Mouse (Mus musculus) midbrain, embryonic 11.5 days (tissue): ENCODE data around the gene Gm7073. TPM values are rescaled to one million over a fixed set of nuclear protein-coding genes. Genes with fewer than 3 reads are reported as not detected.

Experiments used
- ATAC-seq: fragments of 200-750 bp; cut with Nextera tagmentation; 2 replicates; pipeline ENCODE4 v1.8.0; 2017; ENCODE audit warnings: moderate TSS enrichment, moderate library complexity; ENCODE audit not compliant: low FRiP score
- DNase-seq: peaks from one replicate; pipeline ENCODE4 v3.0.0; 2015; ENCODE audit warnings: low spot score; ENCODE audit errors: missing footprints
- H3K27ac ChIP-seq: fragments of 300-500 bp; sonication (generic); 2 replicates; pipeline ENCODE4 v1.5.1; 2014; ENCODE audit warnings: low read depth, low read length
- H3K27me3 ChIP-seq: fragments of 300-500 bp; sonication (generic); 2 replicates; pipeline ENCODE4 v1.6.1; 2014; ENCODE audit warnings: mild to moderate bottlenecking, low read length, moderate library complexity, mixed read lengths; ENCODE audit not compliant: control insufficient read depth, insufficient read depth
- H3K36me3 ChIP-seq: fragments of 300-500 bp; sonication (generic); 2 replicates; pipeline ENCODE4 v1.6.1; 2014; ENCODE audit warnings: mild to moderate bottlenecking, low read length, moderate library complexity, mixed read lengths; ENCODE audit not compliant: control insufficient read depth, insufficient read depth
- H3K4me1 ChIP-seq: fragments of 300-500 bp; sonication (generic); 2 replicates; pipeline ENCODE4 v1.6.1; 2014; ENCODE audit warnings: low read length; ENCODE audit not compliant: control insufficient read depth, insufficient read depth
- H3K4me2 ChIP-seq: fragments of 300-500 bp; sonication (generic); 2 replicates; pipeline ENCODE4 v1.6.1; 2014; ENCODE audit warnings: mild to moderate bottlenecking, moderate library complexity
- H3K4me3 ChIP-seq: fragments of 300-500 bp; sonication (generic); 2 replicates; pipeline ENCODE4 v1.5.1; 2014; ENCODE audit warnings: low read depth, low read length
- H3K9ac ChIP-seq: fragments of 300-500 bp; sonication (generic); 2 replicates; pipeline ENCODE4 v1.6.1; 2014; ENCODE audit warnings: low read length
- H3K9me3 ChIP-seq: fragments of 300-500 bp; sonication (generic); 2 replicates; pipeline ENCODE4 v1.6.1; 2016; ENCODE audit warnings: low read length; ENCODE audit not compliant: control insufficient read depth
- WGBS: fragments of 180-500 bp; shearing (Covaris S2); extraction: QIAGEN DNeasy Blood & Tissue Kit; methylation state at CpG from one replicate; pipeline ENCODE4 v1.1.7; 2014; 5-methylcytosine and 5-hydroxymethylcytosine counted together
- polyA plus RNA-seq: library from polyadenylated mRNA; unstranded; fragments of >200 nt; fragmentation: Nextera tagmentation; extraction: Ambion mirVana; gene quantifications from 2 replicates; pipeline ENCODE4 v1.2.1, GENCODE M21; 2014

The Gm7073 gene
- polyA plus RNA-seq, 1 experiment from 2014 or later, result not detected

GRCm38 (mm10) chrX:60542901-60543300 is 3.9 kb upstream of the Gm7073 start:
- Histone ChIP-seq H3K27me3 (no peaks in the 10 kb centered on the region), H3K27ac (no peak overlapping the region), H3K9me3 (no peaks in the 10 kb centered on the region), H3K9ac (no peak overlapping the region), H3K4me3 (no peak overlapping the region), H3K4me2 (no peak overlapping the region), H3K36me3 (no peaks in the 10 kb centered on the region), H3K4me1 (peaks cover 4% of the 10 kb centered on the region)
- no peak for ATAC-seq
- no peak for DNase-seq
- WGBS, result 39% methylated on average over 1 of the region's 1 CpGs

GRCm38 (mm10) chrX:60503995-60504394 is 35.1 kb downstream of the Gm7073 start:
- Histone ChIP-seq H3K4me1 (no peaks in the 10 kb centered on the region), H3K4me3 (no peak overlapping the region), H3K4me2 (no peak overlapping the region), H3K36me3 (no peaks in the 10 kb centered on the region), H3K9me3 (no peaks in the 10 kb centered on the region), H3K27me3 (no peaks in the 10 kb centered on the region), H3K9ac (no peak overlapping the region), H3K27ac (no peak overlapping the region)
- ATAC-seq, result peak; percentile 85
- DNase-seq, result peak; percentile 82

GRCm38 (mm10) chrX:60497750-60498149 is 41.3 kb downstream of the Gm7073 start:
- 29% methylated on average over 1 of the region's 1 CpGs for WGBS
- Histone ChIP-seq H3K4me3 (no peak overlapping the region), H3K36me3 (no peaks in the 10 kb centered on the region), H3K9me3 (no peaks in the 10 kb centered on the region), H3K27me3 (no peaks in the 10 kb centered on the region), H3K9ac (no peak overlapping the region), H3K4me1 (no peaks in the 10 kb centered on the region), H3K27ac (no peak overlapping the region), H3K4me2 (no peak overlapping the region)
- ATAC-seq (0 out of 2 replicates have a peak, but pooled peaks have one; percentile 70), DNase-seq (no peak)

GRCm38 (mm10) chrX:60495308-60495707 is 43.7 kb downstream of the Gm7073 start:
- Histone ChIP-seq H3K4me1 (no peaks in the 10 kb centered on the region), H3K4me2 (no peak overlapping the region), H3K27me3 (no peaks in the 10 kb centered on the region), H3K9ac (no peak overlapping the region), H3K27ac (no peak overlapping the region), H3K4me3 (no peak overlapping the region), H3K36me3 (no peaks in the 10 kb centered on the region), H3K9me3 (no peaks in the 10 kb centered on the region)
- ATAC-seq, result no peak
- no peak for DNase-seq

DNA sequence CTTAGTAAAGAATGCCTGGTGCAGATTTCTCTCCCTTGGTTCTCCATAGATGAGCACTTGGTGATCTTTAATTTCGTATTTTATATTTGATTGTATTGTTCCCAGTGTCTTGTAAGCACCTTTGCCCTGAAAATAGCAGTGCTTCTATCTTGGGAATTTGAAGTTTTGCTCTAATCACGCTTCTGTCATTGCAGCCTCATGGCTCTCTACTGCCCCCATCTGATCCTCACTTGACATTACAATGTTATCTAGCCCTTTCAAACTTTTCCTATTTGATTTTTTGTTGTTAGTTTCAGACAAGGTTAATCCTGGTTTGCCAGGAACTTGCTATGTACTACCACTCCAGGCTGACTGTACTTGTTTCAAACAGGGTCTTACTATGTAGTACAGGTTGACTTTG is 75.3 kb downstream of the Gm7073 start:
- 5% methylated on average over 2 of the region's 2 CpGs for WGBS
- H3K27ac ChIP-seq, result no peak overlapping the region
- no peak for ATAC-seq
- no peaks in the 10 kb centered on the region; the same call in 1 of the 2 replicates for H3K9me3 ChIP-seq
- DNase-seq, result peak; percentile 84
- H3K4me2 ChIP-seq, result no peak overlapping the region
- H3K9ac ChIP-seq, result no peak overlapping the region
- H3K36me3 ChIP-seq, result no peaks in the 10 kb centered on the region
- no peaks in the 10 kb centered on the region for H3K27me3 ChIP-seq
- H3K4me1 ChIP-seq, result no peaks in the 10 kb centered on the region
- no peak overlapping the region for H3K4me3 ChIP-seq

DNA sequence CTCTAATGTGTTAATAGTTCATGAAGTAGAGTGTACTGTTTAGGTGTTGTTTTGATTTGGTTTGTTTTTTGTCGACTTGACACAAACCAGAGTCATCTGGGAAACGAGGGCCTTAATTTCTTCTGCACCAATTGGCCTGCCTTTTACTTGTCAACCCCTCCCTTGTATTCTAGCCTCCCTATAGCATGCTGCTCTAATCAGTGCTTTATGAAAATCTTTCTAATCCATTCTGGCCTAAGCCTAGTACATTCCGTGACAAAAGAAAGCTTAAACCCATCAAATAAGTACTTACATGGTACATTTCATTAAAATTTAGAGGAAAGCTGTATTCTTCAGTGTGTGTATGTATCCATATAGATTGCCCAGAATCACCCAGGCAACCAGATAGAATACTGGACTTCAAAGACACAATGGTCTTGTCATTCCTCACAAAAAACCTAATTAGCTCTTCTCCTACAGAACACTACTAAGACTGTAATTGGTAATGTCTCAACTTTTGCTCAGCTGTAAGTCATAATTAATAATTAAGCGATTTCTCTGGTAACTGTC is 124.4 kb downstream of the Gm7073 start:
- 57% methylated on average over 4 of the region's 4 CpGs for WGBS
- no peaks in the 10 kb centered on the region for H3K27me3 ChIP-seq
- no peak overlapping the region for H3K4me3 ChIP-seq
- DNase-seq (no peak), ATAC-seq (no peak)
- no peak overlapping the region for H3K27ac ChIP-seq
- H3K4me1 ChIP-seq, result no peaks in the 10 kb centered on the region
- no peaks in the 10 kb centered on the region for H3K36me3 ChIP-seq
- no peaks in the 10 kb centered on the region for H3K9me3 ChIP-seq
- H3K4me2 ChIP-seq, result no peak overlapping the region
- H3K9ac ChIP-seq, result no peak overlapping the region

- H3K4me3 ChIP-seq, result no peak overlapping the region
- H3K4me2 ChIP-seq, result no peak overlapping the region
- no peaks in the 10 kb centered on the region for H3K9me3 ChIP-seq
- ATAC-seq (no peak), DNase-seq (no peak)
- 0 out of 2 replicates have a peak, but pooled peaks cover 5% of the 10 kb centered on the region for H3K4me1 ChIP-seq
- WGBS, result 45% methylated on average over 4 of the region's 4 CpGs
- no peak overlapping the region for H3K27ac ChIP-seq
- no peak overlapping the region for H3K9ac ChIP-seq
- no peaks in the 10 kb centered on the region for H3K27me3 ChIP-seq
- no peaks in the 10 kb centered on the region for H3K36me3 ChIP-seq
These were observed 133.4 kb downstream of the Gm7073 start for GRCm38 (mm10) chrX:60405681-60406080.

- Histone ChIP-seq H3K4me2 (peak overlapping the region; percentile 56), H3K9ac (peak overlapping the region; percentile 91), H3K36me3 (no peaks in the 10 kb centered on the region), H3K27me3 (no peaks in the 10 kb centered on the region), H3K4me3 (peak overlapping the region; percentile 65), H3K4me1 (0 out of 2 replicates have a peak, but pooled peaks cover 5% of the 10 kb centered on the region), H3K27ac (peak overlapping the region; percentile 92), H3K9me3 (no peaks in the 10 kb centered on the region)
- ATAC-seq, result peak; percentile 94
- 13% methylated on average over 16 of the region's 17 CpGs for WGBS
- no peak for DNase-seq
These were observed 134.4 kb downstream of the Gm7073 start for GRCm38 (mm10) chrX:60404668-60405044.

DNA sequence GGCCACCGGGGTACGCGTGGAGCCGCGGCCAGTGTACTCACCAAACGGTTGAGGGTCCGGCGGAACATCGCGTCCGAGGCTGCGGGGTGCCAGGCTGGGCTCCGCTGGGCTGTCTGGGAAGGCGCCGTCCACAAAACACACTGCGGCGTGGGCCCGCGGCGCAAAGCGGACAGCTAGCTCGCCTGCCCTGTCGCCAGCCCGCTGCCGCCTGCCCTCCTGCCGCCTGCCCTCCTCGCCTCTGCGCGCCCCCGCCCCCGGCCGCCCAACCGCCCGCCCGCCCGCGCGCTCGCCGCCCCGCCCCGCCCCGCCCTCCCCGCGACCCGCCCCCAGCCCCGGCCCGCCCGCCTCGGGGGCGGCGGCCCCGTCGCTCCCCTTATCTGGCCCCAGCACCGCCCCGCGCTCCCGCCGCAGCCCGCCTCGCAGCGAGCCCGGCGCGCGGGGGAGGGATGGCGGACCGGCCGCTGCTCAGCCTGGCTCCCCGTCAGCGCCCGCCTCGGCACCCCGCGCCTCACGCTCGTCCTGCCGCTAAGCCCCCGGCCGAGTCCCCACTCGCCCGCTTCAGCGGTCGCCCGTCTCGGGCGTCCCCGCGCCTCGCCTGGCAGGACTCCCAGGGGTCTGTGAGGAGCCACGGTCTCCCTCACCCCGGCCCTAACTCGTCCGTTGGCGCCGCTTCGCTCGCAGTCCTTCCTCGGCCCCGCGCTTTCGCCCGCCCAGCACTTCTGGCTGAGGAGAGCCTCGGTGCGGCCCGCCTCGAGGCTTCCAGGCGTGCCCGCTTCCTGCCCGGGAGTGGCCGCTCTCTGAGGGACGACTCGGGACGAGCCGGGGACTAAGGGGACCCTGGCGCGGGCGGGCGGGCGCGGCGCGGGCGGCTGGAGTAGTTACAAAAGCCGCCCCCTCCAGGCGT is 135.0 kb downstream of the Gm7073 start:
- WGBS, result 12% methylated on average over 46 of the region's 126 CpGs
- H3K4me3 ChIP-seq, result peak overlapping the region; percentile 65
- ATAC-seq (peak; percentile 83), DNase-seq (peak; percentile 95)
- no peaks in the 10 kb centered on the region for H3K9me3 ChIP-seq
- H3K27ac ChIP-seq, result peak overlapping the region; percentile 92
- H3K9ac ChIP-seq, result peak overlapping the region; percentile 91
- 0 out of 2 replicates have a peak, but pooled peaks cover 5% of the 10 kb centered on the region for H3K4me1 ChIP-seq
- H3K36me3 ChIP-seq, result no peaks in the 10 kb centered on the region
- peak overlapping the region; percentile 56 for H3K4me2 ChIP-seq
- no peaks in the 10 kb centered on the region for H3K27me3 ChIP-seq
